Mouse (Mus musculus): ENCODE results near the gene Aagab.

- TF ChIP-seq POLR2A (IDR thresholded peaks at IDR 0.05; ENCODE audit: control insufficient read depth, extremely low read depth, insufficient read depth, low read length, poor library complexity): no peak
- TF ChIP-seq CTCF (IDR thresholded peaks at IDR 0.05; ENCODE audit: borderline replicate concordance, control insufficient read depth, extremely low read depth, insufficient read depth, low read length, poor library complexity): no peak
Measured at GRCm38 (mm10) chr9:63610841-63611366, 8.4 kb downstream of the Aagab start.
